Mouse (Mus musculus): ENCODE results near the gene Mrrf. TPM values are rescaled to one million over a fixed set of nuclear protein-coding genes. Genes with fewer than 3 reads are reported as not detected.

Mrrf gene
- total and polyA plus RNA-seq, 2 experiments from 2014 or later, result 14.0 to 21.9 TPM

DNA sequence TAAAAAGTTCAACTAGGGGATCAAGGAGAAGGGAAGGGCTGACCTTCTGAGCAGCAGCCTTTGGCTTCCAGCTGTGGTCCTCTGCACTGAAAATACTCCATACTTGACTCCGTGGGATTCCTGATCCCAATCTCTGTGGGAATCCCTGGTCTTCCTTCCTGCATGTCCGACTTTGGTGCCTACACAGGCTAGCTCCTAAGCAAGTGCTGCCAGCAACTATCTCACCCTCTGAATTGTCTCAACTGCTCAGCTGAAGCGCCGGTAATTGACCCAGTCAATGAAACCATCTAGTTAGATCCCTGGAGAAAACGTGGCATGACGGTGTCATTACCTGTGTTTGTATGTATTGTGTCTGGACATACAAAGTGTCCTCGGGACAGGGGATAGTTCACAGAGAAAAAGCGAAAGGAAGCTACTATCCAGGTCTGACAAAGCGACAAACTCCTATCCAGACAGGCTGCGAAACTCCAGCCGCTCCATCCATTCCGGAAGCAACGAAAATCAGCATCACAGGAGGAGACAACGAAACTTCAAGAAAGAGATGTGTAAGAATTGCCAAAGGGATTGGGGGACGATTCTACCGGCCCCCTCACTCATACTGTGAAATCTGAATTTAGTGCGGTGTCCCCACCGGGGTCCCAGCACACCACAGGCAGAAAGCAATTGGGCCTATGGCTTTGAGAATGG, 38.9 kb upstream of the Mrrf start:
- Histone ChIP-seq H3K9me3 (ENCODE audit: low read length) (no peaks in the 10 kb centered on the region), H3K27me3 (ENCODE audit: insufficient read depth, low read length) (peaks cover 92% of the 10 kb centered on the region), H3K4me3 (ENCODE audit: low read depth, low read length) (peak overlapping the region; percentile 0; the same call in 1 of the 2 replicates), H3K4me1 (ENCODE audit: insufficient read depth) (no peaks in the 10 kb centered on the region), H3K9ac (no peak overlapping the region), H3K36me3 (ENCODE audit: insufficient read depth) (no peaks in the 10 kb centered on the region), H3K27ac (ENCODE audit: low read depth, low read length) (no peak overlapping the region), H3K4me2 (ENCODE audit: low read depth) (peak overlapping the region; percentile 36; the same call in 1 of the 2 replicates)
- no peak for TF ChIP-seq CTCF (IDR thresholded peaks at IDR 0.05; ENCODE audit: low read depth)
- 3% methylated on average over 18 of the region's 18 CpGs for WGBS
- DNase-seq (peak; percentile 64), ATAC-seq (no peak)

- Histone ChIP-seq H3K4me3 (ENCODE audit: low read depth, low read length) (no peak overlapping the region), H3K4me1 (ENCODE audit: insufficient read depth) (no peaks in the 10 kb centered on the region), H3K9me3 (ENCODE audit: low read length) (no peaks in the 10 kb centered on the region), H3K4me2 (ENCODE audit: low read depth) (peak overlapping the region; percentile 55), H3K9ac (no peak overlapping the region), H3K36me3 (ENCODE audit: insufficient read depth) (no peaks in the 10 kb centered on the region), H3K27ac (ENCODE audit: low read depth, low read length) (no peak overlapping the region), H3K27me3 (ENCODE audit: insufficient read depth, low read length) (peaks cover 90% of the 10 kb centered on the region)
- TF ChIP-seq CTCF (IDR thresholded peaks at IDR 0.05; ENCODE audit: low read depth), result no peak
- 7% methylated on average over 5 of the region's 5 CpGs for WGBS
- ATAC-seq (no peak), DNase-seq (no peak)
These were observed 38.2 kb upstream of the Mrrf start for GRCm38 (mm10) chr2:36098021-36098420.

GRCm38 (mm10) chr2:36099739-36100138, 36.5 kb upstream of the Mrrf start:
- Histone ChIP-seq H3K27ac (ENCODE audit: low read depth, low read length) (no peak overlapping the region), H3K9me3 (ENCODE audit: low read length) (no peaks in the 10 kb centered on the region), H3K36me3 (ENCODE audit: insufficient read depth) (no peaks in the 10 kb centered on the region), H3K4me1 (ENCODE audit: insufficient read depth) (peaks cover 3% of the 10 kb centered on the region; the same call in 1 of the 2 replicates), H3K9ac (no peak overlapping the region), H3K27me3 (ENCODE audit: insufficient read depth, low read length) (peaks cover 84% of the 10 kb centered on the region), H3K4me3 (ENCODE audit: low read depth, low read length) (peak overlapping the region; percentile 17; the same call in 1 of the 2 replicates), H3K4me2 (ENCODE audit: low read depth) (peak overlapping the region; percentile 55)
- 10% methylated on average over 6 of the region's 6 CpGs for WGBS
- no peak for DNase-seq
- no peak for ATAC-seq
- TF ChIP-seq CTCF (IDR thresholded peaks at IDR 0.05; ENCODE audit: low read depth), result no peak

GRCm38 (mm10) chr2:36101866-36102558, 34.2 kb upstream of the Mrrf start:
- Histone ChIP-seq H3K4me2 (ENCODE audit: low read depth) (peak overlapping the region; percentile 55), H3K36me3 (ENCODE audit: insufficient read depth) (no peaks in the 10 kb centered on the region), H3K4me3 (ENCODE audit: low read depth, low read length) (peak overlapping the region; percentile 41), H3K27ac (ENCODE audit: low read depth, low read length) (peak overlapping the region; percentile 74; the same call in 1 of the 2 replicates), H3K9me3 (ENCODE audit: low read length) (no peaks in the 10 kb centered on the region), H3K27me3 (ENCODE audit: insufficient read depth, low read length) (peaks cover 81% of the 10 kb centered on the region), H3K9ac (peak overlapping the region; percentile 40; the same call in 1 of the 2 replicates), H3K4me1 (ENCODE audit: insufficient read depth) (peaks cover 3% of the 10 kb centered on the region; the same call in 1 of the 2 replicates)
- no peak for TF ChIP-seq CTCF (IDR thresholded peaks at IDR 0.05; ENCODE audit: low read depth)
- ATAC-seq (no peak), DNase-seq (no peak)
- WGBS, result 3% methylated on average over 28 of the region's 28 CpGs

DNA sequence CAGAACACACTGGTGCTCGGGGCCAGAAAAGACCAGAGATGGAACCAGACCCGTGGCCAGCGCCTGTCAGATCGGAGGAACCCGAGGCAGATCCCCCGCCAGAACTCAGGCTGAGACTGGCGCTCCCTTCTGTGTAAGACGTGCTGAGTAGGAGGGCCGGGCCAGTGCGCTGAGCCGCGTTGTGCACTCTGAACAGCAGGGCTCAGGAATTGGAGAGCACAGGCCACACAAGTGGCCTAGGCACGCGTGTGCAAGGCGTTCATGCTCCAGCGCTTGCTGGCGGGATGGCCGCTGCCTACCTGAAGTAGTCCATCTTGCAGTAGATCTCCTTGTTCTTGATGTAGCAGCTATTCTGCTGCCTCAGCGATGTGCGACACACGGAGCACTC, 33.6 kb upstream of the Mrrf start:
- DNase-seq (peak; percentile 42), ATAC-seq (0 out of 2 replicates have a peak, but pooled peaks have one; percentile 7)
- 2% methylated on average over 21 of the region's 21 CpGs for WGBS
- Histone ChIP-seq H3K36me3 (ENCODE audit: insufficient read depth) (no peaks in the 10 kb centered on the region), H3K4me2 (ENCODE audit: low read depth) (peak overlapping the region; percentile 55), H3K27me3 (ENCODE audit: insufficient read depth, low read length) (peaks cover 81% of the 10 kb centered on the region), H3K4me3 (ENCODE audit: low read depth, low read length) (peak overlapping the region; percentile 41), H3K9me3 (ENCODE audit: low read length) (no peaks in the 10 kb centered on the region), H3K4me1 (ENCODE audit: insufficient read depth) (peaks cover 3% of the 10 kb centered on the region; the same call in 1 of the 2 replicates), H3K27ac (ENCODE audit: low read depth, low read length) (peak overlapping the region; percentile 74; the same call in 1 of the 2 replicates), H3K9ac (peak overlapping the region; percentile 40)
- TF ChIP-seq CTCF (IDR thresholded peaks at IDR 0.05; ENCODE audit: low read depth), result no peak

DNA sequence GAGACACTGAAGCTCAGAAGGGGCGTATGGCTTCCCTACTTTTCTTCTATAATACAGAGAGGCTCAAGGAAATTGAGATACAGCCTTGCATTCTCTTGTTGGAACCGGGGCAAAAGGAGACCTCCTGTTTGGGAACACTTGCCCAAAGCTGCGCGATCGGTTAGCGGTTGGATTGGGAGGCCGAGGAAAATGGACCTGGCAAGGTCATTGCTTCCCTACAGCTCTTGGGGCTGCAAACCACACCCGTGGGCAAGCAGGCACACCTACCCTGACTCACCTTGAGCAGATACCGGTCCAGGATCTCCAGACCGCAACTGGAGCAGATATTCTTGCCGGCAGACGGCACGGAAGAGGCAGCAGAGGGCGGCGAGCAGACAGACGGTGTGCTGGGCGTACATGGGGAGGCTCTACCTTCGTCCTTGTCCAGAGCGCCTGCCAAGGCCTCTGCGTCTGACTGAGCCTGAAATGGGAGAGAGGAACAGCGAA, 33.1 kb upstream of the Mrrf start:
- H3K4me2 ChIP-seq (ENCODE audit: low read depth), result peak overlapping the region; percentile 55
- H3K4me3 ChIP-seq (ENCODE audit: low read depth, low read length), result peak overlapping the region; percentile 41
- no peak for ATAC-seq
- H3K27me3 ChIP-seq (ENCODE audit: insufficient read depth, low read length), result peaks cover 80% of the 10 kb centered on the region
- H3K4me1 ChIP-seq (ENCODE audit: insufficient read depth), result peaks cover 3% of the 10 kb centered on the region; the same call in 1 of the 2 replicates
- WGBS, result 3% methylated on average over 21 of the region's 21 CpGs
- H3K9me3 ChIP-seq (ENCODE audit: low read length), result no peaks in the 10 kb centered on the region
- H3K9ac ChIP-seq, result peak overlapping the region; percentile 40
- no peak for DNase-seq
- H3K36me3 ChIP-seq (ENCODE audit: insufficient read depth), result no peaks in the 10 kb centered on the region
- no peak for TF ChIP-seq CTCF (IDR thresholded peaks at IDR 0.05; ENCODE audit: low read depth)
- H3K27ac ChIP-seq (ENCODE audit: low read depth, low read length), result peak overlapping the region; percentile 74; the same call in 1 of the 2 replicates

Data from forebrain, postnatal 0 days (tissue).